Mouse (Mus musculus): Measurements from ENCODE around the gene Gm45711. TPM values are rescaled to one million over a fixed set of nuclear protein-coding genes. Genes with fewer than 3 reads are reported as not detected.

Gm45711 gene
- polyA plus RNA-seq, 1 experiment from 2014 or later, result not detected

DNA sequence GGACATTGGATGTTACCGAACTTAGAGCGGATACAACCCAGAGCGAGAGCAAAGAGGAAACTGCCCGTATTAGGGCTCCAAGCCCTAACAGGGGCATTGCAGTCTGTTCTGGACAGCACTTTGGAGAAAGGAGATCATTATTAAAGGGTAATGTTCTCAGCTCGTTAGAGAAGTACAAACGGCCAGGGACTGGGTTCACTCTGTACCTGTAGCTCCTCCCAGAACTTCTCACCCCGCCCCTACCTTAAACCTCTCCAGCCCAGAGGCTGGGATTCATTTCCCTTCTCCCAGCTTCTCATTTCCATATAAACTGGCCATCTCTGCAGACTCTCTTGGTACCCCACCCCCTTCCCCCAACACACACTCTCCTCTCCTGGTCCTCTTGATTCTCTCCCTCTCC, 58.4 kb downstream of the Gm45711 start:
- H3K4me3 ChIP-seq (ENCODE audit: low read depth, low read length), result peak overlapping the region; percentile 73
- H3K9ac ChIP-seq (ENCODE audit: low read depth, low read length), result peak overlapping the region; percentile 82
- H3K36me3 ChIP-seq (ENCODE audit: control insufficient read depth, insufficient read depth, low read length), result no peaks in the 10 kb centered on the region
- peaks cover 13% of the 10 kb centered on the region for H3K4me1 ChIP-seq (ENCODE audit: control insufficient read depth, insufficient read depth, low read length)
- peak; percentile 16 for DNase-seq (ENCODE audit: low spot score)
- 0% methylated on average over 7 of the region's 7 CpGs for WGBS
- H3K27me3 ChIP-seq (replicated peaks; ENCODE audit: control insufficient read depth, insufficient read depth, low read length), result peaks cover 3% of the 10 kb centered on the region; the same call in 1 of the 2 replicates
- no peaks in the 10 kb centered on the region for H3K9me3 ChIP-seq (ENCODE audit: control insufficient read depth, low read length)
- ATAC-seq (ENCODE audit: low read depth), result peak; percentile 7; the same call in 1 of the 2 replicates
- H3K27ac ChIP-seq (replicated peaks; ENCODE audit: low read depth, low read length), result no peak overlapping the region
- H3K4me2 ChIP-seq (ENCODE audit: low read depth, low read length), result peak overlapping the region; percentile 65

DNA sequence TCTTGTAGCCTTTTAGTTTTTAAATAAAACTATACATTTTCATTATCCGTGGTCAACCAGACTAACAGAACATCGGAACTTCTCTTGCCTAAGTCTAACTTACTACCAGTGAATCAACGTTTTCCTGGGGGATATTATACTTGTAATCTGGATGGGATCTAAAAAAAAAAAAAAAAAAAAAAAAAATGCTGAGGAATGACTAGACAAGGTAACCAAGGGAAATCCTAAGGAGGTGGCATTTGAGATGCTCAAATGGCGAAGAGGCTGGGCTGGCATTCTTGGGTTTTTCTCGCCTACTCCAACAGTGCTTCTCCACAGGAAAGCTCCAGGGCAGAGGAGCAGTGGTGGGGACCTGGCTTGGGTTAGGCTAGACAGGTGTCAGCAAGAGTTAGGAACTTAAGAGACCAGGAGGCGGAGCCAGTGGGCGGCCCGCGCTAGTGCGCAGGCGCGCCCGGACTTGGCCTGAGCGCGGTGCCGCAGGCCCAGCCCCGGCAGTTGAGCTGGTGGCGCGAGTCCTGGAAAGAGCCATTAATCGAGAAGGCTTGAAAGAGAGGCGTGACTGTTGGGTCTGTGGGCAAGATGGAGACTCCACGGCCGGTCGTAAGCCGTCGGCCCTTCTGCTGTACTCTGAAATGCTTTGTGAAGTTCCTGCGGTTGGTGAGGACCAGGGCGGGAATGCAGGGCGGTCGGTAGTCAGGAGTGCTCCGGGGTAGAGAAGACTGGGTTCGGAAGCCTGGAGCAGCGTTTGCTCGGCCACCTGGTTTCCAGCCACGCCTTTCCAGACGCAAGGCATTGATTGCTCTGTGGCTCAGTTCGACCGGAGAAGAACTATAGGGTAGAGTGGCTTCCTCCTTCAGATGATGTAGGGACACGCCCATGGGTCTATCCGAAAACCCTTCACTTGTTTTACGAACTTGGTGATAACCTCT, 59.2 kb downstream of the Gm45711 start, which contains the start of gene Cklf:
TSS of gene Cklf (plus strand) at position 423 of the 929 bp plus-strand sequence.
- Histone ChIP-seq H3K27ac (replicated peaks; ENCODE audit: low read depth, low read length) (peak within 1 kb of the TSS; percentile 88), H3K36me3 (ENCODE audit: control insufficient read depth, insufficient read depth, low read length) (no peaks in the 10 kb centered on the region), H3K9ac (ENCODE audit: low read depth, low read length) (peak within 1 kb of the TSS; percentile 82), H3K4me1 (ENCODE audit: control insufficient read depth, insufficient read depth, low read length) (peaks cover 13% of the 10 kb centered on the region), H3K27me3 (replicated peaks; ENCODE audit: control insufficient read depth, insufficient read depth, low read length) (peaks cover 3% of the 10 kb centered on the region; the same call in 1 of the 2 replicates), H3K4me2 (ENCODE audit: low read depth, low read length) (peak within 1 kb of the TSS; percentile 65), H3K4me3 (ENCODE audit: low read depth, low read length) (peak within 1 kb of the TSS; percentile 73), H3K9me3 (ENCODE audit: control insufficient read depth, low read length) (no peaks in the 10 kb centered on the region)
- WGBS, result 4% methylated on average over 40 of the region's 41 CpGs
- DNase-seq (ENCODE audit: low spot score) (peak; percentile 94), ATAC-seq (ENCODE audit: low read depth) (peak; percentile 89)

GRCm38 (mm10) chr8:104249442-104249996, 60.4 kb downstream of the Gm45711 start:
- Histone ChIP-seq H3K4me1 (ENCODE audit: control insufficient read depth, insufficient read depth, low read length) (peaks cover 13% of the 10 kb centered on the region), H3K9me3 (ENCODE audit: control insufficient read depth, low read length) (no peaks in the 10 kb centered on the region), H3K36me3 (ENCODE audit: control insufficient read depth, insufficient read depth, low read length) (peaks cover 8% of the 10 kb centered on the region; the same call in 1 of the 2 replicates), H3K27me3 (replicated peaks; ENCODE audit: control insufficient read depth, insufficient read depth, low read length) (peaks cover 3% of the 10 kb centered on the region; the same call in 1 of the 2 replicates), H3K4me2 (ENCODE audit: low read depth, low read length) (no peak overlapping the region), H3K9ac (ENCODE audit: low read depth, low read length) (no peak overlapping the region), H3K27ac (replicated peaks; ENCODE audit: low read depth, low read length) (no peak overlapping the region), H3K4me3 (ENCODE audit: low read depth, low read length) (no peak overlapping the region)
- ATAC-seq (ENCODE audit: low read depth), result no peak
- no peak for DNase-seq (ENCODE audit: low spot score)
- 81% methylated on average over 7 of the region's 7 CpGs for WGBS

- Histone ChIP-seq H3K4me3 (ENCODE audit: low read depth, low read length) (peak within 1 kb of the TSS; percentile 88), H3K9me3 (ENCODE audit: control insufficient read depth, low read length) (no peaks in the 10 kb centered on the region), H3K4me2 (ENCODE audit: low read depth, low read length) (peak within 1 kb of the TSS; percentile 89), H3K4me1 (ENCODE audit: control insufficient read depth, insufficient read depth, low read length) (peaks cover 13% of the 10 kb centered on the region), H3K9ac (ENCODE audit: low read depth, low read length) (peak within 1 kb of the TSS; percentile 83), H3K27me3 (replicated peaks; ENCODE audit: control insufficient read depth, insufficient read depth, low read length) (peaks cover 3% of the 10 kb centered on the region; the same call in 1 of the 2 replicates), H3K27ac (replicated peaks; ENCODE audit: low read depth, low read length) (peak within 1 kb of the TSS; percentile 52; the same call in 1 of the 2 replicates), H3K36me3 (ENCODE audit: control insufficient read depth, insufficient read depth, low read length) (peaks cover 9% of the 10 kb centered on the region; the same call in 1 of the 2 replicates)
- WGBS, result 0% methylated on average over 9 of the region's 28 CpGs
- ATAC-seq (ENCODE audit: low read depth) (peak; percentile 91), DNase-seq (ENCODE audit: low spot score) (peak; percentile 90)
Observed at GRCm38 (mm10) chr8:104248276-104248675, 61.6 kb downstream of the Gm45711 start, which contains the start of gene Tk2. Gene Tk2 (minus strand): TSS chr8:104248558.

DNA sequence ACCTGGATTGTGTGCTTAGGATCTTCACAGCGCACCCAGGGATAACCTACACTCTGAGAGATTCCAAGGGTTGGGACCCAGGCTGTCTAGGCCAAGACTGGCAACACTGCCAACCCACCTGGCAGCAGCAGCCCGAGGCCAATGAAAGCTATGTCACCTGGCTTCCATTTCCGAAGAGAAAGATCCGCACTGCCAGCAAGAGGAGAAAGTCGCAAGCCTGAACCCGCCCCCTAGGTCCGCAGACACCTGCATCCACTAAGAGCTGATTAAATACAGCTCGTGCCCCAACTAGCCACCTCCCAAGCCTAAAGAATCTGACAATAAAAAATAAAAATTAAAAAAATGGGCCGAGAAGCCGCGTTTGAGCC, 62.0 kb downstream of the Gm45711 start:
- Histone ChIP-seq H3K4me1 (ENCODE audit: control insufficient read depth, insufficient read depth, low read length) (peaks cover 13% of the 10 kb centered on the region), H3K36me3 (ENCODE audit: control insufficient read depth, insufficient read depth, low read length) (peaks cover 13% of the 10 kb centered on the region; the same call in 1 of the 2 replicates), H3K9me3 (ENCODE audit: control insufficient read depth, low read length) (no peaks in the 10 kb centered on the region), H3K4me2 (ENCODE audit: low read depth, low read length) (peak overlapping the region; percentile 89), H3K4me3 (ENCODE audit: low read depth, low read length) (peak overlapping the region; percentile 88), H3K27ac (replicated peaks; ENCODE audit: low read depth, low read length) (peak overlapping the region; percentile 52; the same call in 1 of the 2 replicates), H3K9ac (ENCODE audit: low read depth, low read length) (peak overlapping the region; percentile 83), H3K27me3 (replicated peaks; ENCODE audit: control insufficient read depth, insufficient read depth, low read length) (peaks cover 3% of the 10 kb centered on the region; the same call in 1 of the 2 replicates)
- 1% methylated on average over 11 of the region's 11 CpGs for WGBS
- ATAC-seq (ENCODE audit: low read depth) (peak; percentile 7; the same call in 1 of the 2 replicates), DNase-seq (ENCODE audit: low spot score) (peak; percentile 15)

GRCm38 (mm10) chr8:104247054-104247907, 62.6 kb downstream of the Gm45711 start:
- 65% methylated on average over 22 of the region's 22 CpGs for WGBS

GRCm38 (mm10) chr8:104246621-104247020, 63.3 kb downstream of the Gm45711 start:
- peaks cover 8% of the 10 kb centered on the region for H3K4me1 ChIP-seq (ENCODE audit: control insufficient read depth, insufficient read depth, low read length)
- H3K36me3 ChIP-seq (ENCODE audit: control insufficient read depth, insufficient read depth, low read length), result peaks cover 26% of the 10 kb centered on the region; the same call in 1 of the 2 replicates
- no peaks in the 10 kb centered on the region for H3K9me3 ChIP-seq (ENCODE audit: control insufficient read depth, low read length)
- no peak overlapping the region for H3K4me2 ChIP-seq (ENCODE audit: low read depth, low read length)
- H3K27ac ChIP-seq (replicated peaks; ENCODE audit: low read depth, low read length), result no peak overlapping the region
- peaks cover 3% of the 10 kb centered on the region; the same call in 1 of the 2 replicates for H3K27me3 ChIP-seq (replicated peaks; ENCODE audit: control insufficient read depth, insufficient read depth, low read length)
- ATAC-seq (ENCODE audit: low read depth) (no peak), DNase-seq (ENCODE audit: low spot score) (no peak)
- H3K4me3 ChIP-seq (ENCODE audit: low read depth, low read length), result no peak overlapping the region
- no peak overlapping the region for H3K9ac ChIP-seq (ENCODE audit: low read depth, low read length)
- WGBS, result 81% methylated on average over 4 of the region's 4 CpGs

More at GRCm38 (mm10) chr8:104247054-104247907, 62.6 kb downstream of the Gm45711 start:
- H3K9ac ChIP-seq (ENCODE audit: low read depth, low read length), result peak overlapping the region; percentile 83
- peaks cover 19% of the 10 kb centered on the region; the same call in 1 of the 2 replicates for H3K36me3 ChIP-seq (ENCODE audit: control insufficient read depth, insufficient read depth, low read length)
- H3K9me3 ChIP-seq (ENCODE audit: control insufficient read depth, low read length), result no peaks in the 10 kb centered on the region
- peak overlapping the region; percentile 88 for H3K4me3 ChIP-seq (ENCODE audit: low read depth, low read length)
- ATAC-seq (ENCODE audit: low read depth), result no peak
- H3K27ac ChIP-seq (replicated peaks; ENCODE audit: low read depth, low read length), result no peak overlapping the region
- peak overlapping the region; percentile 89 for H3K4me2 ChIP-seq (ENCODE audit: low read depth, low read length)
- peaks cover 13% of the 10 kb centered on the region for H3K4me1 ChIP-seq (ENCODE audit: control insufficient read depth, insufficient read depth, low read length)
- peaks cover 3% of the 10 kb centered on the region; the same call in 1 of the 2 replicates for H3K27me3 ChIP-seq (replicated peaks; ENCODE audit: control insufficient read depth, insufficient read depth, low read length)
- peak; percentile 16 for DNase-seq (ENCODE audit: low spot score)

All from embryonic facial prominence, embryonic 14.5 days (tissue).